Mouse (Mus musculus): ENCODE results near the gene Prim2. TPM values are rescaled to one million over a fixed set of nuclear protein-coding genes. Genes with fewer than 3 reads are reported as not detected.

Gene Prim2
- polyA plus RNA-seq, 1 experiment from 2014 or later = 47.4 TPM

DNA sequence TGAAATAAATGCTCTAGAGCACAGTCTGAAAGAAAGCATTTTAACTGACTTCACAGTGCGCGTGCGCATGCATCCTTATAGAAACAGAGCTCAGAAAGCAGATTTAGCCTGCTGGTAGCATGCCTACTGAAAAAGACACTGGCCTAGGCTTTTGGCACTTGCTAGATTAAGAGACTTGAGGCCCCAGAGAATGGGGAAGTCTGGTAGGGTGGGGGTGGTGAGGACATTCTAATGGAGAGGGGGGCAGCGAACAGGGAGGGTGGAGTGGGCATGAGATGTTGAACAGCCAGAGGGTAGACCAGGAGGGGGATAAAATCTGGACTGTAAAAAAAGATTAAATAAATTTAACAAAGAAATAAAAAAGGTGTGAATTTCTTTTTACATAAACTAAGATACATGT lies 158.3 kb downstream of the Prim2 start:
- H3K27me3 ChIP-seq = no peaks in the 10 kb centered on the region
- no peaks in the 10 kb centered on the region for H3K36me3 ChIP-seq
- H3K9ac ChIP-seq (replicated peaks) = no peak overlapping the region
- no peak overlapping the region for H3K4me2 ChIP-seq
- ATAC-seq (ENCODE audit: insufficient number of reproducible peaks, insufficient read depth, low FRiP score, low TSS enrichment, low read depth) = no peak
- H3K27ac ChIP-seq = no peak overlapping the region
- WGBS = 95% methylated on average over 4 of the region's 4 CpGs
- no peaks in the 10 kb centered on the region for H3K4me1 ChIP-seq (replicated peaks)
- H3K4me3 ChIP-seq (replicated peaks) = no peak overlapping the region
- no peaks in the 10 kb centered on the region for H3K9me3 ChIP-seq

DNA sequence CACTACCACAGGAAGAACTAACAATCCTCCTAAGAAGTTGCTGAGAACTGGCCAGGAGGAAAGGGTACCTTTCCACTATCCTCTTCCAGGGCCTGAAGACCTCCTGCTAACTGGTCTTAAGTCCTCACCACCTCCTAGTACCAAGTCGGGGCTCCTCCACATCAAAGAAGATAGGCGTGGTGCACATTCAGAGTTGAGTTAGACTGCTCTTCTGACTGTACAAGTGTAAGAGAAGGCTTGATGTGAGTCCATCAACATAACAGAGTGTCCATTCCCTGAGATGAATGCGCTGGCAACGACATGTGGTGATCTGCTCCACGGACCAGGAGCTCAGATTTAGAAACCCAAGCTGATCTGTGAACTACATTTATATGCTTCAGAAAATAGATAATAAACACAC lies 165.2 kb downstream of the Prim2 start:
- H3K27me3 ChIP-seq = no peaks in the 10 kb centered on the region
- WGBS = 93% methylated on average over 5 of the region's 5 CpGs
- no peak for ATAC-seq (ENCODE audit: insufficient number of reproducible peaks, insufficient read depth, low FRiP score, low TSS enrichment, low read depth)
- peaks cover 12% of the 10 kb centered on the region; the same call in 1 of the 2 replicates for H3K4me1 ChIP-seq (replicated peaks)
- no peak overlapping the region for H3K4me2 ChIP-seq
- no peak overlapping the region for H3K9ac ChIP-seq (replicated peaks)
- no peaks in the 10 kb centered on the region for H3K9me3 ChIP-seq
- H3K36me3 ChIP-seq = no peaks in the 10 kb centered on the region
- H3K27ac ChIP-seq = no peak overlapping the region
- H3K4me3 ChIP-seq (replicated peaks) = no peak overlapping the region

DNA sequence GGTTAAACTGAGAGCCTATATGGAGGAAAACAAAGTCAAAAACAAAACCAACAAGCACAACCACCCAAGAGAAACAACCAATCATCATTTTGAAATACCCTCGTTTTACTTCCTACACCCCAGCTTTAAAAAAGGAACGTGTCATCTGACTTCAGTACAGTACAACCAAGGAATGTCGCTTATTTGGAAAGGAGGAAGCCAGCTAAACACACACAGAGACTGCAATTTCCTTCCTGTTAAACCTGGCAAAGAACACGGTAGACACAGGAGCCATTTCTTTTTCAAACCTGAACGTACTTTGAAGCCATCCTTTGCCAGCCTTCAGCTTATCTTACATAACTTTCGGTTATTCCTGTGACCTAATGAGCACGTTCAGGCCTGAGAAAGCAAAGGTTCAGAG lies 166.7 kb downstream of the Prim2 start:
- no peak for ATAC-seq (ENCODE audit: insufficient number of reproducible peaks, insufficient read depth, low FRiP score, low TSS enrichment, low read depth)
- no peak overlapping the region for H3K9ac ChIP-seq (replicated peaks)
- H3K27me3 ChIP-seq = no peaks in the 10 kb centered on the region
- H3K36me3 ChIP-seq = no peaks in the 10 kb centered on the region
- H3K9me3 ChIP-seq = no peaks in the 10 kb centered on the region
- 38% methylated on average over 7 of the region's 7 CpGs for WGBS
- H3K4me3 ChIP-seq (replicated peaks) = no peak overlapping the region
- peaks cover 12% of the 10 kb centered on the region; the same call in 1 of the 2 replicates for H3K4me1 ChIP-seq (replicated peaks)
- no peak overlapping the region for H3K27ac ChIP-seq
- no peak overlapping the region for H3K4me2 ChIP-seq

DNA sequence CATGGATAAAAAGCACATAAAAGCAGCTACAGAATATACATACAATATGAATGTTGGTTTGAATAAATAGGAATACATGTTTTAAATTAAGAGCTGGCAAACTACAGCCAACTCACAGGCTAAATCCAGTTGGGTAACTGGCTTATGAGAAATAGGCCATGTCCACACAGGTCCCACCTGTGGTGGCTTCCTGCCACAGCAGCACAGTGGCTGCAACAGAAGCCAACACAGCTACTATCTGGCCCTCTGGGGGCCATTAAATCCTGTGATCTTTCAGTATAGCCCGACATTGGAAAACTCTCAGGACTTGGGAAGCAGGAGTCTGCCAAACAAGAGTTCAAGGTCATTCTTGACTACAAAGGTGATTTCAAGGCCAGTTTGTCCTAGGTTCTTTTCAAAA lies 167.3 kb downstream of the Prim2 start:
- Histone ChIP-seq H3K9ac (replicated peaks) (no peak overlapping the region), H3K36me3 (no peaks in the 10 kb centered on the region), H3K4me1 (replicated peaks) (peaks cover 12% of the 10 kb centered on the region; the same call in 1 of the 2 replicates), H3K4me2 (no peak overlapping the region), H3K4me3 (replicated peaks) (no peak overlapping the region), H3K27ac (no peak overlapping the region), H3K27me3 (no peaks in the 10 kb centered on the region), H3K9me3 (no peaks in the 10 kb centered on the region)
- WGBS = 36% methylated on average over 1 of the region's 1 CpGs
- no peak for ATAC-seq (ENCODE audit: insufficient number of reproducible peaks, insufficient read depth, low FRiP score, low TSS enrichment, low read depth)

DNA sequence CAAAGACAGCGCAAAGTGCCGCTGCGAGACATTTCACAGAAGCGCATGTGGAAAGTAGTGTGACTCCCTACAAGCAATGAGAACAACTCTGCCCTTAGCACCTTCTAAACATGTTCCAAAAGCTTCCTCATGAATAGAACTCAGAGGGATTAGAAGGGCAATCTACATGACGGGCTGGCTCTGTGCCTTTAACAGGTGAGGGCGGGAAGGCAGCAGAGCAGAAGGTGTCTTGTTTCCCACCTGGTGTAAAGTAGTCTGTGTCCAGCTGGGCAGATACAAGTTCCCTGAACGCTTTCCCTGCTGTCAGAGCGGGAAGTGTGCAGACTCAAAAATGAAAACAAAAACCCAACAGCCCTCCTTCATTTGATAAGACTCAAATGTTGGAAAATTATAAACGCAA lies 169.5 kb downstream of the Prim2 start:
- no peaks in the 10 kb centered on the region for H3K27me3 ChIP-seq
- H3K4me1 ChIP-seq (replicated peaks) = peaks cover 12% of the 10 kb centered on the region; the same call in 1 of the 2 replicates
- no peak overlapping the region for H3K4me2 ChIP-seq
- no peaks in the 10 kb centered on the region for H3K36me3 ChIP-seq
- H3K4me3 ChIP-seq (replicated peaks) = no peak overlapping the region
- H3K9ac ChIP-seq (replicated peaks) = no peak overlapping the region
- H3K27ac ChIP-seq = no peak overlapping the region
- H3K9me3 ChIP-seq = no peaks in the 10 kb centered on the region
- 75% methylated on average over 9 of the region's 9 CpGs for WGBS
- no peak for ATAC-seq (ENCODE audit: insufficient number of reproducible peaks, insufficient read depth, low FRiP score, low TSS enrichment, low read depth)

DNA sequence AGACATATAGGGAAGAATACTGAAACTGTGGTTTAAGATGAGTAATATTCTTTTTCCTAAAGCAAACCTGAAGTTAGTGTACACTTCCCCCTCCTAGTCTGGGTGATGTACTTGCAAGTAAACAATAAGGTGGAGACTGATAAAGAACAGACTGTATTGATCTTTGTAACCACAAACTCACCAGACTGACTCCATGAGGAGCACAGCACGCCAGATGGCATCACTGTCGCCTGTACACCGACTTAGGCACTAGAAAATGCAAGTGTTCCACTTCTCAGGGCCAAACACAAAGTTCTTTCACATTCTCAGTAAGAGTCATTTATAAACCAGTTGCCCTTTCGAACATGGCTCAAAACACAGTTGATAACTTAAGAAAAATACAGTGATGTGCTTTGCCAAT lies 170.0 kb downstream of the Prim2 start:
- no peaks in the 10 kb centered on the region for H3K36me3 ChIP-seq
- no peaks in the 10 kb centered on the region for H3K27me3 ChIP-seq
- 89% methylated on average over 4 of the region's 4 CpGs for WGBS
- H3K9ac ChIP-seq (replicated peaks) = no peak overlapping the region
- ATAC-seq (ENCODE audit: insufficient number of reproducible peaks, insufficient read depth, low FRiP score, low TSS enrichment, low read depth) = no peak
- H3K4me2 ChIP-seq = no peak overlapping the region
- H3K4me1 ChIP-seq (replicated peaks) = peaks cover 12% of the 10 kb centered on the region; the same call in 1 of the 2 replicates
- no peak overlapping the region for H3K27ac ChIP-seq
- no peak overlapping the region for H3K4me3 ChIP-seq (replicated peaks)
- H3K9me3 ChIP-seq = no peaks in the 10 kb centered on the region

DNA sequence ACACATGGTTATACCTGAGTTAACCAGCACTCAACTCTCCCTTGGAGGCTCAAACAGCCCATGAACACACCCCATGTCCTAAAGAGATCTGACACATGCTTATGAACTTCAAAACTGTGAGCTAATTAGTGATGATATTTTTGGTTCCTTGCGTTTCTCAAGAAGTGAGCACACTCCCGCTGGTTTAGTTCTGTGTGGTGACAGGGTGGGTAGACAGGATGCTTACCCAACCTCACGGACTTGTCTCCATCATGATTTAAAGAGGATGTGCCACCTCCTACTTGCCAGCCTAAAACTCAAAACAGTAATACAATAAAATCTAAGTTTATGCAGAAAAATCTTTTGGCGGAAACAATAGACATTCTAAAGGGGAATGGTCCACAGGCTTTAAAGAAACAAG lies 173.5 kb downstream of the Prim2 start:
- Histone ChIP-seq H3K9ac (replicated peaks) (no peak overlapping the region), H3K27ac (no peak overlapping the region), H3K4me3 (replicated peaks) (no peak overlapping the region), H3K27me3 (no peaks in the 10 kb centered on the region), H3K4me2 (no peak overlapping the region), H3K36me3 (no peaks in the 10 kb centered on the region), H3K4me1 (replicated peaks) (no peaks in the 10 kb centered on the region), H3K9me3 (no peaks in the 10 kb centered on the region)
- no peak for ATAC-seq (ENCODE audit: insufficient number of reproducible peaks, insufficient read depth, low FRiP score, low TSS enrichment, low read depth)
- 89% methylated on average over 4 of the region's 4 CpGs for WGBS

DNA sequence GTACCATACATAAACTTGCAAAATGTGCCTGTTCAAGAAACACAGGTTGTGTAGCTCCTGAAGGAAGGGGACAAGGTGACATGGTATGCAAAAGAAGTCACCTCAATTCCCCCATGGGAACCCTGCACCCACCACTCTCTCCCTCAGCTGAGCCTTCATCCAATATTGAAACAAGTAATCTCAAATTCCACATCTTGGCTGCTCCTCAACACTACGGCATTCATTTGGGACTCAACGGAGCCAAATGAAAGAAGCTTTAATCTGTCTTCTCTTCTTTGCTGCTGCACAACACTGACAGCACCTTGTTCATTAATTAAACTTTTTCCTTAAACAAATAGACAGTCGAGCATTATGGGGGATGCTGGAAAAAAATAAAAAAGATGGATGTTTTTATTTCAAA lies 174.0 kb downstream of the Prim2 start:
- H3K9me3 ChIP-seq = no peaks in the 10 kb centered on the region
- ATAC-seq (ENCODE audit: insufficient number of reproducible peaks, insufficient read depth, low FRiP score, low TSS enrichment, low read depth) = no peak

DNA sequence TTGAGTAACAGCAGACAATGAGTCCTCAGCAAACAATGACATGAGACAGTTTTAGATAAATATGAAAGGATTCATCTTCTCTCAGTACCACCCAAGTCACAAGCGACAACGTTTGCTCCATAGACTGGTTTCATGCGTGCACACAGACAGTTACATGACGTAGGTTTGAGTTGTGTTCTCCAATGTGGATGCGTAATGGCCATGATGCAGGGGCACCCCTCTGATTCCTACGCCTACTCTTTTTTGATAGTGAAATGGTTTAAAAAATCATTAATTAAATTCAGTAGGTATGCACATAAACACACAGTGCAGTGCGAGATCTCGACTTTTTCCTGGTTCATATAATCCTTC lies 174.4 kb downstream of the Prim2 start:
- Histone ChIP-seq H3K27ac (no peak overlapping the region), H3K9me3 (no peaks in the 10 kb centered on the region), H3K4me1 (replicated peaks) (no peaks in the 10 kb centered on the region), H3K4me2 (no peak overlapping the region), H3K4me3 (replicated peaks) (no peak overlapping the region), H3K9ac (replicated peaks) (no peak overlapping the region), H3K27me3 (no peaks in the 10 kb centered on the region), H3K36me3 (no peaks in the 10 kb centered on the region)
- 79% methylated on average over 8 of the region's 8 CpGs for WGBS
- ATAC-seq (ENCODE audit: insufficient number of reproducible peaks, insufficient read depth, low FRiP score, low TSS enrichment, low read depth) = no peak

More for the DNA sequence above, 174.0 kb downstream of the Prim2 start:
- Histone ChIP-seq H3K36me3 (no peaks in the 10 kb centered on the region), H3K4me2 (no peak overlapping the region), H3K4me3 (replicated peaks) (no peak overlapping the region), H3K27ac (no peak overlapping the region), H3K9ac (replicated peaks) (no peak overlapping the region), H3K27me3 (no peaks in the 10 kb centered on the region), H3K4me1 (replicated peaks) (no peaks in the 10 kb centered on the region)
- 82% methylated on average over 3 of the region's 3 CpGs for WGBS

DNA sequence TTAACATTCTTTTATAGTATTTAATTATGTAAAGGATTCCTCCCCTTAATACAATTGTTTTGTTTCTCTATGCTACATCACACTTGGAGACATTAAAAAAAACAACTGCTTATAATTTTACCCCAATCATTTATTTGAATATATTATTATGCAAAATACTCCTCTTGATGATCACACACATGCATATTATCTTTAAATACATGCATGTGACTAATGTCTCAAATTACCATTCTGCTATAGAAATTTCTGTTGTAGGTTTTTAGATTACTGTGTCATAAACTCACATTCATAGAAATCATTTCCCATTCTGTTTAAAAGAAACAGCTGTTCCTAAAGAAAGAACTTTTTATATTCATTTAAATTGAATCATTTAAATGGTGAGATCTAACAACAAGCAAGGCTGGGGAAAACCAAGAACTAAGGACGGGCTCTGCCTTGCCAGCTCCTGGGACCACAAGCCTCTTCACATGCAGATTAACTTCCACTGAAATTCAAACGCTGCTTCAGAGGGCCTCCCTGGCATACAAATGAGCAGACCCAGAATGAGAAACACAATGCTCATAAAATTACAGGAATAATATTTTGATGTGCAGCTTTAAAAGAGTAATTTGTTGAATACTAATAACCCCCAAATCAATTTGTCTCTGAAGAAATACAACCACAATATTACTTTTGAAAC lies 174.9 kb downstream of the Prim2 start:
- no peak overlapping the region for H3K4me3 ChIP-seq (replicated peaks)
- WGBS = 54% methylated on average over 2 of the region's 2 CpGs
- H3K4me2 ChIP-seq = no peak overlapping the region
- no peaks in the 10 kb centered on the region for H3K27me3 ChIP-seq
- no peak for ATAC-seq (ENCODE audit: insufficient number of reproducible peaks, insufficient read depth, low FRiP score, low TSS enrichment, low read depth)
- no peaks in the 10 kb centered on the region for H3K4me1 ChIP-seq (replicated peaks)
- H3K27ac ChIP-seq = no peak overlapping the region
- H3K9ac ChIP-seq (replicated peaks) = no peak overlapping the region
- no peaks in the 10 kb centered on the region for H3K36me3 ChIP-seq
- no peaks in the 10 kb centered on the region for H3K9me3 ChIP-seq

DNA sequence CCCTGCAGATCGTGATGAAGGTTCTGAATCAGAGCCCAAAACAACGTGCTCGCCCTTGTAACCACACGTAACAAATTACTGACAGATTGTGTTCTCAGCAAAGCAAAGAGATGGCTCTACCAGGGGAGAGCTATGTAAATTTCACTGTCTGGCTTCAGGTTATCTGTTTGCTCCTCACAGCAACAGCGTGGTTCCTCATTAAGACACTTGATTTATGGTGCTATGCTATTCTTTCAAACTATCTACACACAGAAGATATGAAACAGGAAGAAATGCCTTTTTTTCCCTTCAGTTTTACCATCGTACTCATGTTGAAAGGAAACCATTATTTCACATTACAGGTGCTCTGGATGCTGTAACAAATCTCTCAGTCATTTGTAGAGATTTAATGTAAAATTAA lies 179.4 kb downstream of the Prim2 start:
- H3K4me3 ChIP-seq (replicated peaks) = no peak overlapping the region
- no peak overlapping the region for H3K27ac ChIP-seq
- H3K4me2 ChIP-seq = no peak overlapping the region
- ATAC-seq (ENCODE audit: insufficient number of reproducible peaks, insufficient read depth, low FRiP score, low TSS enrichment, low read depth) = no peak
- H3K27me3 ChIP-seq = no peaks in the 10 kb centered on the region
- H3K9me3 ChIP-seq = no peaks in the 10 kb centered on the region
- WGBS = 75% methylated on average over 6 of the region's 6 CpGs
- H3K9ac ChIP-seq (replicated peaks) = no peak overlapping the region
- H3K4me1 ChIP-seq (replicated peaks) = no peaks in the 10 kb centered on the region
- no peaks in the 10 kb centered on the region for H3K36me3 ChIP-seq

DNA sequence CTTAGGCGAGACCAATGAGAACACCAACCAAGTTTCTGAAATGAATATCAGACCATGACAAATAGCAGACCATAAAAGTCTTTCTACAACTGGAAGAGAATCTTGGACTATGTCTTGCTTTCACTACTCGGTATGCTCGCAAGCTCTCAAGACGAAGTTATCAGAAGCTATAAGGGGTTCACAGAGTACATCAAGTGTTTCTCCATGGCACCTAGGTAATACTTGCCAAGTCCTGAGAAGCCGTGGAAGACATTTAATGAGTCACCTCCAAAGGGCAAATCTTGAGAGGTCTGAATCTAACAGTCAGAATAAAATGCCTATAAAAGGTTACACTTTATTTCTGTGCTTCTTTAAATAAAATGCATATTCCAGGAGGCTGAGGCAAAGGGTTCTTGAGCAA lies 181.2 kb downstream of the Prim2 start:
- no peak overlapping the region for H3K27ac ChIP-seq
- H3K4me3 ChIP-seq (replicated peaks) = no peak overlapping the region
- H3K4me2 ChIP-seq = no peak overlapping the region
- H3K36me3 ChIP-seq = peaks cover 7% of the 10 kb centered on the region; the same call in 1 of the 2 replicates
- ATAC-seq (ENCODE audit: insufficient number of reproducible peaks, insufficient read depth, low FRiP score, low TSS enrichment, low read depth) = no peak
- H3K9me3 ChIP-seq = no peaks in the 10 kb centered on the region
- no peaks in the 10 kb centered on the region for H3K27me3 ChIP-seq
- no peak overlapping the region for H3K9ac ChIP-seq (replicated peaks)
- 95% methylated on average over 5 of the region's 5 CpGs for WGBS
- no peaks in the 10 kb centered on the region for H3K4me1 ChIP-seq (replicated peaks)
